Mouse (Mus musculus): ENCODE measurements around the gene Klra8. TPM values are rescaled to one million over a fixed set of nuclear protein-coding genes. Genes with fewer than 3 reads are reported as not detected.

Klra8 gene
- total RNA-seq (2023), result under 1 TPM; 0.47 to 0.78 TPM

DNA sequence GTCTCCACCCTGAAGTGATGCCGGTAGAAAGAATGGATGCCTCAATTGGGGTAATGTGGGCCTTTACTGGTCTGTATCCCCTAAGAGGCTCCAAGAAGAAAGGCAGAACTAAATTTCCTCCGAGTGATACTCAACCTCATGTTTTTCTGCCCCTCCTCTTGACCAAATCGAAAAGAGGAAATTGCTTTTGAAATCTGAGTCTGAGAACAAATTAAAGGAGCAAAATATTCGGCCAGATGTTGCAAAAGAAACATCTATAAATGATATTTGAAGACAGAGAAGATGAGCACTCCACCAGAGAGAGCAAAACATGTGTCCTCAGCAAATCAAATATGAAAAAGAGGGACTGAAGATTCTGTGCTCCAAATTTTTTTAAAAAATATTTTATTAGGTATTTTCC lies at the start of gene Klra8:
TSS of gene Klra8 (minus strand) at position 101 of the 400 bp plus-strand sequence.

DNA sequence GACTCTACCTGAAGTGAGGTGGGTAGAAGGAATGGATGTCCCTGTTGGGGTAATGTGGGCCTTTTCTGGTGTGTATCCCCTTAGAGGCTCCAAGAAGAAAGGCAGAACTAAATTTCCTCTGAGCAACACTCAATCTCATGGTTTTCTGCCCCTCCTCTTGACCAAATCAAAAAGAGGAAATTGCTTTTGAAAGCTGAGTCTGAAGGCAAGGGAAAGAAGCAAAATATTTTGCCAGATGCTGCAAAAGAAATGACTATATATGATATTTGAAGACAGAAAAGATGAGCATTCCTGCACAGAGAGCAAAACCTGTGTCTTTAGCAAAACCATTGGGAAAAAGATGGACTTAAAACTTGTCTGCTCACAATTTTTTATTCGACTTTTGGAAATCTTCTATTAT lies 62.5 kb downstream of the Klra8 start, which contains the start of gene Klra4:
TSS of gene Klra4 (minus strand) at position 101 of the 400 bp plus-strand sequence.

Other genes starting within 250 kb of the Klra8 start
- not detected for gene Klra5, start 212.2 kb downstream of the Klra8 start, total RNA-seq (2023)
- under 1 TPM in 1 of 2 experiments, not detected in 1; 0.81 TPM for gene Klra6, start 102.9 kb downstream of the Klra8 start, total RNA-seq (2023)
- not detected for gene Klra4, start 62.6 kb downstream of the Klra8 start, total RNA-seq (2023)
- not detected for gene Klra9, start 63.2 kb upstream of the Klra8 start, total RNA-seq (2023)
- gene Klra7, start 103.4 kb upstream of the Klra8 start, total RNA-seq (2023), result not detected
- gene Klra10, start 152.0 kb upstream of the Klra8 start, total RNA-seq (2023), result under 1 TPM; 0.71 to 0.93 TPM
- 1 to 10 TPM in 1 of 2 experiments, under 1 TPM in 1; 0.62 to 1.5 TPM for gene Klra3, start 207.7 kb upstream of the Klra8 start, total RNA-seq (2023)

All from B cell, adult 67 days (primary cell).